Mouse (Mus musculus): Measurements from ENCODE around the gene Dhx36.

The Dhx36 gene

GRCm38 (mm10) chr3:62506488-62507205 lies at the start of gene Dhx36:
Dhx36 (minus strand) TSS chr3:62507004.
- peak; percentile 97 for DNase-seq (ENCODE audit: low spot score)

GRCm38 (mm10) chr3:62527593-62527992 lies 20.8 kb upstream of the Dhx36 start:
- no peak for DNase-seq (ENCODE audit: low spot score)

GRCm38 (mm10) chr3:62527160-62527559 lies 20.4 kb upstream of the Dhx36 start:
- DNase-seq (ENCODE audit: low spot score) = peak; percentile 56

GRCm38 (mm10) chr3:62507206-62507647 lies 423 bp upstream of the Dhx36 start:
- no peak for DNase-seq (ENCODE audit: low spot score)

- peak; percentile 58 for DNase-seq (ENCODE audit: low spot score)
Measured at GRCm38 (mm10) chr3:62505166-62505900, 1.5 kb downstream of the Dhx36 start.

- no peak for DNase-seq (ENCODE audit: low spot score)
Measured at GRCm38 (mm10) chr3:62499327-62499726, 7.5 kb downstream of the Dhx36 start.

- no peak for DNase-seq (ENCODE audit: low spot score)
Measured at GRCm38 (mm10) chr3:62492568-62492967, 14.2 kb downstream of the Dhx36 start.

- DNase-seq (ENCODE audit: low spot score) = no peak
Measured at GRCm38 (mm10) chr3:62484340-62484739, 22.5 kb downstream of the Dhx36 start.

- DNase-seq (ENCODE audit: low spot score) = peak; percentile 51
Measured at GRCm38 (mm10) chr3:62470179-62470578, 36.6 kb downstream of the Dhx36 start.

- no peak for DNase-seq (ENCODE audit: low spot score)
Measured at GRCm38 (mm10) chr3:62464276-62464675, 42.5 kb downstream of the Dhx36 start.

- no peak for DNase-seq (ENCODE audit: low spot score)
Measured at GRCm38 (mm10) chr3:62459483-62459882, 47.3 kb downstream of the Dhx36 start.

- DNase-seq (ENCODE audit: low spot score) = peak; percentile 63
Measured at GRCm38 (mm10) chr3:62458284-62459013, 48.4 kb downstream of the Dhx36 start.

GRCm38 (mm10) chr3:62455854-62456253 lies 51.0 kb downstream of the Dhx36 start:
- no peak for DNase-seq (ENCODE audit: low spot score)

GRCm38 (mm10) chr3:62454096-62454495 lies 52.7 kb downstream of the Dhx36 start:
- DNase-seq (ENCODE audit: low spot score) = no peak

- no peak for DNase-seq (ENCODE audit: low spot score)
Measured at GRCm38 (mm10) chr3:62452961-62453360, 53.8 kb downstream of the Dhx36 start.

GRCm38 (mm10) chr3:62449871-62450496 lies 56.8 kb downstream of the Dhx36 start:
- no peak for DNase-seq (ENCODE audit: low spot score)

- DNase-seq (ENCODE audit: low spot score) = no peak
Measured at GRCm38 (mm10) chr3:62447151-62447550, 59.7 kb downstream of the Dhx36 start.

GRCm38 (mm10) chr3:62446271-62446670 lies 60.5 kb downstream of the Dhx36 start:
- DNase-seq (ENCODE audit: low spot score) = no peak

- DNase-seq (ENCODE audit: low spot score) = no peak
Measured at GRCm38 (mm10) chr3:62443582-62444194, 63.1 kb downstream of the Dhx36 start.

- no peak for DNase-seq (ENCODE audit: low spot score)
Measured at GRCm38 (mm10) chr3:62440431-62440969, 66.3 kb downstream of the Dhx36 start.

- no peak for DNase-seq (ENCODE audit: low spot score)
Measured at GRCm38 (mm10) chr3:62435923-62436322, 70.9 kb downstream of the Dhx36 start.

Measured in adipocyte (in vitro differentiated cells).